26 mouse cellular contexts compared by ENCODE assay signal in the genomic region with DNA sequence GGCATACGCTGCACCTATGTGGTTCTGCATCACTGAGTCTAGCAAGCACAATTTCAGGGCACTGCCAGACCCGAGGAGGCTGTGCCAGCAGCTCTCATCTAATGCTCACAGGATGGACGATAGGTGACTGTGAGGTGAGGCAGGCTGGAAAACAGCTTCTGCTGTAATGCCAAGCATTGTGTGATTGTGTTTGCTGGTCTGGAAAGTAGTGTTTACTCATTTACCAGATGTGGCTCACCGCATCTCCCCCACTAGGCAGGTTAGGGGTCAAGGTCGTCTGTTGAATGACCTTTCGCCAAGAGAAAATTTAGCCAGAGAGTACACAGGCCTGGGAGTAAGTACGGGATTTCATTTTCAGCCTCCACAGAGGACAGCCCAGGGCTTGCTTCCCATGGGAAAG.
DNase-seq lines count a peak whose midpoint lies in the region; ATAC-seq and TF ChIP-seq lines count a peak whose summit lies in the region.
"Had no signal": no experiment of that assay in that cellular context is flagged by ENCODE, and none has a peak within 500 bp of the region (broad histone marks: within the 10 kb centered on the region; RNA-seq: fewer than 3 reads in every experiment).

No protein-coding gene starts in this region.

- H3K27ac ChIP-seq in liver, adult 2 months (replicated peaks; ENCODE audit: insufficient read depth, low read depth, low read length) = no peak overlapping the region
- H3K27ac ChIP-seq in liver, embryonic 12.5 days = no peak overlapping the region
- H3K27ac ChIP-seq in kidney, adult 2 months (ENCODE audit: insufficient read depth, low read depth, low read length) = peak overlapping the region; percentile 43; the same call in 1 of the 2 replicates
- H3K27ac ChIP-seq in left cerebral cortex, adult 2 months = no peak overlapping the region
- H3K27ac ChIP-seq: embryonic facial prominence, embryonic 10.5 days; forebrain, embryonic 10.5 days; heart, adult 2 months; heart, embryonic 13.5 days; hindbrain, embryonic 12.5 days; limb, embryonic 15.5 days; midbrain, embryonic 12.5 days; stomach, postnatal 0 days had no signal

- H3K27me3 ChIP-seq in liver, adult 2 months (ENCODE audit: control insufficient read depth, insufficient read depth, low read length) = no peaks in the 10 kb centered on the region
- H3K27me3 ChIP-seq in liver, embryonic 12.5 days (replicated peaks) = no peaks in the 10 kb centered on the region
- no peaks in the 10 kb centered on the region for H3K27me3 ChIP-seq in kidney, adult 2 months (replicated peaks; ENCODE audit: control insufficient read depth, insufficient read depth, low read length)
- H3K27me3 ChIP-seq: heart, embryonic 13.5 days; hindbrain, embryonic 12.5 days; limb, embryonic 15.5 days; midbrain, embryonic 12.5 days had no signal

- peak; percentile 47 for DNase-seq in liver, adult 2 months (ENCODE audit: extremely low read depth, low read depth, low spot score)
- DNase-seq in kidney, adult 2 months = peak; percentile 72
- peak; percentile 38 for DNase-seq in kidney, postnatal 10 days
- DNase-seq in left cerebral cortex, adult 2 months (ENCODE audit: extremely low spot score in 1 of 2, low spot score in 2 of 2) = no peak
- DNase-seq in spleen, postnatal 14 days (ENCODE audit: low spot score in 2 of 2) = no peak
- DNase-seq: adrenal gland, postnatal 14 days; cerebellum, adult 2 months; gastrocnemius, postnatal 25 days; heart, adult 2 months; heart, postnatal 14 days; layer of hippocampus, adult 9-11 months; left cerebral cortex, postnatal 4 days; lung, adult 18-20 months; lung, postnatal 14 days; thymus, adult 2 months; thymus, postnatal 4 days had no signal

- H3K9ac ChIP-seq in liver, adult 2 months (ENCODE audit: low read depth, low read length) = no peak overlapping the region
- no peak overlapping the region for H3K9ac ChIP-seq in liver, embryonic 12.5 days
- H3K9ac ChIP-seq: heart, embryonic 13.5 days; hindbrain, embryonic 12.5 days; limb, embryonic 15.5 days; midbrain, embryonic 12.5 days had no signal

- H3K4me1 ChIP-seq in liver, adult 2 months (ENCODE audit: control insufficient read depth, insufficient read depth, low read length) = no peaks in the 10 kb centered on the region
- no peaks in the 10 kb centered on the region for H3K4me1 ChIP-seq in liver, embryonic 12.5 days
- H3K4me1 ChIP-seq in kidney, adult 2 months (ENCODE audit: control insufficient read depth, insufficient read depth, low read length) = no peaks in the 10 kb centered on the region
- H3K4me1 ChIP-seq: embryonic facial prominence, embryonic 10.5 days; forebrain, embryonic 10.5 days; hindbrain, embryonic 12.5 days; limb, embryonic 15.5 days; midbrain, embryonic 12.5 days had no signal

- no peaks in the 10 kb centered on the region for H3K36me3 ChIP-seq in liver, adult 2 months (ENCODE audit: control insufficient read depth, insufficient read depth, low read length)
- no peaks in the 10 kb centered on the region for H3K36me3 ChIP-seq in liver, embryonic 12.5 days
- no peaks in the 10 kb centered on the region for H3K36me3 ChIP-seq in kidney, adult 2 months (ENCODE audit: control insufficient read depth, insufficient read depth, low read length)
- H3K36me3 ChIP-seq: embryonic facial prominence, embryonic 10.5 days; forebrain, embryonic 10.5 days; hindbrain, embryonic 12.5 days; limb, embryonic 15.5 days; midbrain, embryonic 12.5 days had no signal

- no peak for ATAC-seq in liver, embryonic 12.5 days
- ATAC-seq in megakaryocyte-erythroid progenitor cell, adult 5-6 weeks (replicated peaks; ENCODE audit: low FRiP score, low TSS enrichment, poor library complexity, severe bottlenecking) = no peak
- ATAC-seq: forebrain, embryonic 16.5 days had no signal

- no peaks in the 10 kb centered on the region for H3K79me2 ChIP-seq in liver, adult 2 months (ENCODE audit: control insufficient read depth, insufficient read depth, low read length)

- intact Hi-C loops in left cerebral cortex, adult 2 months (cut with DNase I) = no loop called here

- no peak overlapping the region for H3K4me2 ChIP-seq in liver, embryonic 12.5 days
- H3K4me2 ChIP-seq: heart, embryonic 13.5 days; hindbrain, embryonic 12.5 days; limb, embryonic 15.5 days; midbrain, embryonic 12.5 days had no signal

- 37% methylated on average over 7 of the region's 7 CpGs for WGBS in liver, adult 2 months
- 64% methylated on average over 7 of the region's 7 CpGs for WGBS in liver, embryonic 12.5 days (ENCODE audit: insufficient replicate concordance)
- 43% methylated on average over 7 of the region's 7 CpGs for WGBS in kidney, adult 2 months

- no peak for TF ChIP-seq CTCF in liver, adult 2 months (IDR thresholded peaks at IDR 0.05; ENCODE audit: low read depth, low read length)
- no peak for TF ChIP-seq CTCF in kidney, adult 2 months (conservative IDR thresholded peaks at IDR 0.05; ENCODE audit: insufficient read depth, insufficient read length, low read depth, low read length)
- TF ChIP-seq CTCF in left cerebral cortex, adult 2 months (IDR thresholded peaks at IDR 0.05) = no peak

- no peak overlapping the region for H3K4me3 ChIP-seq in liver, adult 2 months (ENCODE audit: insufficient read depth, low read depth, low read length)
- H3K4me3 ChIP-seq in liver, embryonic 12.5 days = no peak overlapping the region
- no peak overlapping the region for H3K4me3 ChIP-seq in kidney, adult 2 months (ENCODE audit: insufficient read depth, low read depth, low read length)
- no peak overlapping the region for H3K4me3 ChIP-seq in left cerebral cortex, adult 2 months
- H3K4me3 ChIP-seq: embryonic facial prominence, embryonic 10.5 days; forebrain, embryonic 10.5 days; heart, adult 2 months; heart, embryonic 13.5 days; hindbrain, embryonic 12.5 days; limb, embryonic 15.5 days; midbrain, embryonic 12.5 days had no signal

- TF ChIP-seq POLR2A in liver, adult 2 months (IDR thresholded peaks at IDR 0.05; ENCODE audit: extremely low read depth, insufficient read depth, low read length) = no peak
- TF ChIP-seq POLR2A in kidney, adult 2 months (IDR thresholded peaks at IDR 0.05; ENCODE audit: low read depth, low read length) = no peak

- H3K9me3 ChIP-seq in liver, embryonic 12.5 days (replicated peaks) = no peaks in the 10 kb centered on the region
- H3K9me3 ChIP-seq: embryonic facial prominence, embryonic 10.5 days; forebrain, embryonic 10.5 days; heart, embryonic 13.5 days; hindbrain, embryonic 12.5 days; limb, embryonic 15.5 days; midbrain, embryonic 12.5 days had no signal

Comparison
In these comparisons a context has a peak if more than half of its experiments do, and no peak if none do; other contexts are left out.
1. DNase-seq: peak in liver, adult 2 months (single experiment), kidney, adult 2 months (single experiment) and kidney, postnatal 10 days (single experiment); none in left cerebral cortex, adult 2 months (0 of 2) and spleen, postnatal 14 days (0 of 2).